ENCODE assay signal across 20 mouse cellular contexts in genomic region chr19:25669593-25670248, GRCm38 (mm10). TPM values are rescaled to one million over a fixed set of nuclear protein-coding genes. Genes with fewer than 3 reads are reported as not detected.
DNase-seq lines count a peak whose midpoint lies in the region; ATAC-seq lines count a peak whose summit lies in the region.
"Had no signal": no experiment of that assay in that cellular context is flagged by ENCODE, and none has a peak within 500 bp of the region (broad histone marks: within the 10 kb centered on the region; RNA-seq: fewer than 3 reads in every experiment).

No protein-coding gene starts in this region.

- ATAC-seq in hindbrain, embryonic 12.5 days (ENCODE audit: low FRiP score) = no peak
- no peak for ATAC-seq in midbrain, embryonic 11.5 days (ENCODE audit: low FRiP score)
- no peak for ATAC-seq in midbrain, embryonic 15.5 days (replicated peaks)
- ATAC-seq: CD4-positive, CD25-positive, alpha-beta regulatory T cell, adult 4 months; forebrain, embryonic 14.5 days had no signal

- no peaks in the 10 kb centered on the region for H3K9me3 ChIP-seq in hindbrain, embryonic 10.5 days
- H3K9me3 ChIP-seq in hindbrain, embryonic 12.5 days (replicated peaks) = no peaks in the 10 kb centered on the region
- H3K9me3 ChIP-seq in midbrain, embryonic 11.5 days (ENCODE audit: control insufficient read depth, low read length) = no peaks in the 10 kb centered on the region
- H3K9me3 ChIP-seq in midbrain, embryonic 15.5 days = no peaks in the 10 kb centered on the region
- H3K9me3 ChIP-seq: heart, embryonic 13.5 days had no signal

- DNase-seq in embryo, embryonic 10.5 days (ENCODE audit: low spot score) = peak; percentile 42
- no peak for DNase-seq in embryo, embryonic 9.5 days (ENCODE audit: extremely low spot score)
- peak; percentile 14 for DNase-seq in hindbrain, embryonic 10.5 days (ENCODE audit: low spot score)
- peak; percentile 87 for DNase-seq in midbrain, embryonic 11.5 days (ENCODE audit: low spot score, missing footprints)
- no peak for DNase-seq in thymus, adult 18-20 months
- DNase-seq: adrenal gland, postnatal 10 days; B cell, adult 2 months; cerebellum, adult 11 months; cerebellum, adult 8-10 months; gastrocnemius, postnatal 14 days; heart, postnatal 36 days had no signal

- no peak overlapping the region for H3K9ac ChIP-seq in hindbrain, embryonic 12.5 days
- no peak overlapping the region for H3K9ac ChIP-seq in midbrain, embryonic 11.5 days (ENCODE audit: low read length)
- H3K9ac ChIP-seq in midbrain, embryonic 15.5 days = no peak overlapping the region
- H3K9ac ChIP-seq: heart, embryonic 13.5 days; hindbrain, embryonic 14.5 days had no signal

- 4% methylated on average over 3 of the region's 3 CpGs for whole genome bisulfite sequencing in hindbrain, embryonic 10.5 days
- 0% methylated on average over 3 of the region's 3 CpGs for WGBS in hindbrain, embryonic 12.5 days
- WGBS in midbrain, embryonic 11.5 days = 0% methylated on average over 3 of the region's 3 CpGs
- WGBS in midbrain, embryonic 15.5 days = 1% methylated on average over 3 of the region's 3 CpGs

- peaks cover 100% of the 10 kb centered on the region for H3K27me3 ChIP-seq in hindbrain, embryonic 10.5 days (ENCODE audit: insufficient read depth, poor library complexity, severe bottlenecking)
- H3K27me3 ChIP-seq in hindbrain, embryonic 12.5 days = peaks cover 98% of the 10 kb centered on the region
- peaks cover 89% of the 10 kb centered on the region for H3K27me3 ChIP-seq in midbrain, embryonic 11.5 days (ENCODE audit: control insufficient read depth, insufficient read depth, low read length)
- H3K27me3 ChIP-seq in midbrain, embryonic 15.5 days (replicated peaks) = peaks cover 94% of the 10 kb centered on the region

- H3K36me3 ChIP-seq in hindbrain, embryonic 10.5 days = no peaks in the 10 kb centered on the region
- no peaks in the 10 kb centered on the region for H3K36me3 ChIP-seq in hindbrain, embryonic 12.5 days
- no peaks in the 10 kb centered on the region for H3K36me3 ChIP-seq in midbrain, embryonic 11.5 days (ENCODE audit: control insufficient read depth, insufficient read depth, low read length)
- H3K36me3 ChIP-seq in midbrain, embryonic 15.5 days (replicated peaks) = no peaks in the 10 kb centered on the region
- H3K36me3 ChIP-seq: G1E; heart, embryonic 13.5 days had no signal

- no peak overlapping the region for H3K4me2 ChIP-seq in hindbrain, embryonic 12.5 days (replicated peaks)
- no peak overlapping the region for H3K4me2 ChIP-seq in midbrain, embryonic 11.5 days
- no peak overlapping the region for H3K4me2 ChIP-seq in midbrain, embryonic 15.5 days
- H3K4me2 ChIP-seq: heart, embryonic 13.5 days; hindbrain, embryonic 14.5 days had no signal

- no peak overlapping the region for H3K4me3 ChIP-seq in hindbrain, embryonic 10.5 days
- H3K4me3 ChIP-seq in hindbrain, embryonic 12.5 days = no peak overlapping the region
- no peak overlapping the region for H3K4me3 ChIP-seq in midbrain, embryonic 11.5 days (ENCODE audit: low read depth, low read length)
- H3K4me3 ChIP-seq in midbrain, embryonic 15.5 days = no peak overlapping the region
- H3K4me3 ChIP-seq: heart, embryonic 13.5 days had no signal

- no peak overlapping the region for H3K27ac ChIP-seq in hindbrain, embryonic 10.5 days
- no peak overlapping the region for H3K27ac ChIP-seq in hindbrain, embryonic 12.5 days
- H3K27ac ChIP-seq in midbrain, embryonic 11.5 days (ENCODE audit: low read depth, low read length) = no peak overlapping the region
- H3K27ac ChIP-seq in midbrain, embryonic 15.5 days = no peak overlapping the region
- H3K27ac ChIP-seq: heart, embryonic 13.5 days; hindbrain, embryonic 14.5 days had no signal

- peaks cover 41% of the 10 kb centered on the region for H3K4me1 ChIP-seq in hindbrain, embryonic 10.5 days (replicated peaks)
- H3K4me1 ChIP-seq in hindbrain, embryonic 12.5 days = peaks cover 24% of the 10 kb centered on the region
- H3K4me1 ChIP-seq in midbrain, embryonic 11.5 days (ENCODE audit: control insufficient read depth, insufficient read depth, low read length) = peaks cover 10% of the 10 kb centered on the region; the same call in 1 of the 2 replicates
- peaks cover 28% of the 10 kb centered on the region for H3K4me1 ChIP-seq in midbrain, embryonic 15.5 days

RNA-seq across cellular contexts. Expression of gene Dmrt2, which starts 2.5 kb away (rescaled TPM):
- 0.17 and 0.82 TPM in 2 replicates for polyA plus RNA-seq in hindbrain, embryonic 10.5 days (2016; fragmentation: Nextera tagmentation; extraction: Ambion mirVana)
- polyA plus RNA-seq in hindbrain, embryonic 12.5 days (2016; fragmentation: Nextera tagmentation; extraction: Ambion mirVana) = 6.1 and 8.8 TPM in 2 replicates
- polyA plus RNA-seq in midbrain, embryonic 11.5 days (2014; fragmentation: Nextera tagmentation; extraction: Ambion mirVana) = 0.20 TPM in 1 of 2 replicates, not detected in the other
- polyA plus RNA-seq in midbrain, embryonic 15.5 days (2015; fragmentation: Nextera tagmentation; extraction: Ambion mirVana) = 0.06 TPM in 1 of 2 replicates, not detected in the other
- polyA plus RNA-seq: CD4-positive, CD25-positive, alpha-beta regulatory T cell, adult 4 months; G1E; heart, postnatal 0 days; hindbrain, embryonic 14.5 days had no signal

RNA-seq across cellular contexts. Expression of gene Dmrt3, which starts 59.6 kb away (rescaled TPM):
- polyA plus RNA-seq in hindbrain, embryonic 10.5 days (2016; fragmentation: Nextera tagmentation; extraction: Ambion mirVana) = 0.26 and 1.3 TPM in 2 replicates
- 0.67 and 1.2 TPM in 2 replicates for polyA plus RNA-seq in hindbrain, embryonic 12.5 days (2016; fragmentation: Nextera tagmentation; extraction: Ambion mirVana)
- polyA plus RNA-seq in midbrain, embryonic 11.5 days (2014; fragmentation: Nextera tagmentation; extraction: Ambion mirVana) = 0.43 and 1.3 TPM in 2 replicates
- 0.22 and 0.32 TPM in 2 replicates for polyA plus RNA-seq in midbrain, embryonic 15.5 days (2015; fragmentation: Nextera tagmentation; extraction: Ambion mirVana)
- polyA plus RNA-seq: CD4-positive, CD25-positive, alpha-beta regulatory T cell, adult 4 months; G1E; gonadal fat pad, adult 2 months; heart, postnatal 0 days had no signal

Comparison
In these comparisons a context has a peak if more than half of its experiments do, and no peak if none do; other contexts are left out.
1. DNase-seq: peak in embryo, embryonic 10.5 days (single experiment), hindbrain, embryonic 10.5 days (single experiment) and midbrain, embryonic 11.5 days (single experiment); none in embryo, embryonic 9.5 days (single experiment) and thymus, adult 18-20 months (0 of 2).